Mouse (Mus musculus) cortical plate, adult 2 months (tissue): ENCODE measurements around the gene Zfp174. TPM values are rescaled to one million over a fixed set of nuclear protein-coding genes. Genes with fewer than 3 reads are reported as not detected.

Experiments
- H3K27ac ChIP-seq: fragments of 200-500 bp; 2 replicates; pipeline ENCODE4 v1.5.1; 2012; ENCODE audit warnings: low read length, control low read depth, inconsistent platforms; ENCODE audit not compliant: insufficient read depth
- H3K4me1 ChIP-seq: fragments of 200-500 bp; 2 replicates; pipeline ENCODE4 v1.6.1; 2011; ENCODE audit warnings: low read length; ENCODE audit not compliant: control insufficient read depth, insufficient read depth
- H3K4me3 ChIP-seq: fragments of 200-500 bp; 2 replicates; pipeline ENCODE4 v1.5.1; 2011; ENCODE audit warnings: mild to moderate bottlenecking, low read length, control low read depth; ENCODE audit not compliant: insufficient read depth
- CTCF ChIP-seq: fragments of 200-500 bp; IDR thresholded peaks from 2 replicates; pipeline ENCODE4 v1.5.1; 2011; ENCODE audit warnings: mild to moderate bottlenecking, control low read depth, low read length; ENCODE audit not compliant: insufficient read depth; ENCODE audit errors: extremely low read depth
- POLR2A ChIP-seq: fragments of 200-500 bp; IDR thresholded peaks from 2 replicates; pipeline ENCODE4 v1.6.1; 2011; ENCODE audit warnings: mild to moderate bottlenecking, low read length, control low read depth; ENCODE audit not compliant: insufficient read depth; ENCODE audit errors: extremely low read depth
- polyA plus RNA-seq: library from polyadenylated mRNA; depleted of rRNA; stranded (reverse); fragments of >200 nt; gene quantifications from 2 replicates; pipeline ENCODE4 v1.2.3, GENCODE M21; 2012

Zfp174 gene
- polyA plus RNA-seq, 1 experiment, result 3.4 TPM

DNA sequence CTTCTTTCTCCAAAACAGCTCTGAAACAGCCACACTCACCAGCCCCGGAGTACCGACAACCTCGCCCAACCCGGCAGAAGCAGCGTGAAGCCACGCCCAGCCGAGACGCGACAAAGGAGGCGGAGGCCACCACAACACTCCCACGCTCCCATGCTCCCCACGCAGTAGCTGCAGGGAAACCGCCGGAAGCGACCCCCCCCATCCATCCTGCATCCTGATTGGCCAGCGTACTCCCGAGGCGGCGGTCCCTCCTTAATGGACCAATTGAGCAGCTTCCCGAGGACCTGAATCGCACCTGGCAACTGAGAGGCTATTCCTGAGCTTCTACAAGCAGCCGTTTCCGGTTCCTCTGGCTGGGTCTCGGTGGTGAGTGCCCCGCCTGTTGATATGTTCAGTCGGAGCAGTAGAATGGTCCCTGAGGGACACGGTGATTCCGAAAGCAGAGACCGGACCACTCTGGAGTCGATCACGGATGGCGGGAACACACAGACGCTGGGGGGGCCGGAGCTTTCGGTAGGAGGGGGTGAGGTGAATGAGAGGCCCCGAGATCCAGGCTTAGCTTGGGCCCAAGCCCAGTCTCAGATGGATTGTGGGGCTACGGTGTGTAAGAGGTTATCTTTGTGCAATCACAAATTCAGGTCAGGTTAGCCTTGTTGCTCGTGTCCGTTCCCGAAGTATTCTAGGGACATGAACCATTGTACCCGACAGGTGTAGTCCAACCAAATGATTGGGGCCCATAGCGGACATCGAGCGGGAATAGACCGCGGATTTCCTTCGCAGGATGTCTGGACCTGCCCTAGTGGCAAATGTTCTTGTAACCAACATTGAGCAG is 25.4 kb downstream of the Zfp174 start, which contains the start of gene Naa60:
TSS of gene Naa60 (plus strand) at position 160 of the 832 bp plus-strand sequence.
- Histone ChIP-seq H3K27ac (no peak within 1 kb of the TSS), H3K4me1 (0 out of 2 replicates have a peak, but pooled peaks cover 1% of the 10 kb centered on the region), H3K4me3 (peak within 1 kb of the TSS; percentile 40)
- TF ChIP-seq POLR2A, result no peak; the same call in 1 of the 2 replicates
- TF ChIP-seq CTCF, result no peak

DNA sequence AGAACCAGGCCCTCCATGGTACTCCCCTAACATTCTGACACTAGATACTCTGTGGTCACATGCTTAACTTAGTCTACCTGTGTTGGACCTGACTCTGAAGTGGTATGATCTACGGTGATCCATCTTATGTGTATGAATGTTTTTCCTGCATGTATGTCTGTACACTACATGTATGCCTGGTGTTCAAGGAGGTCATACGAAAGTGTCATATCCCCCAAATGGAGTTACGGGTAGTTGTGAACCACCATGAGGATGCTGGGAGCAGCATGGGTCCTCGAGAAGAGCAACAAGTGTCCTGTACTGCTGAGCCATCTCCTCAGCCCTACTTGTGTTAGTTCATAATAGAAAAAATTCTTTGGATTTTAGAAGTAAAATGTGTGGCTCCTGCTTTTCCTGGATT is 29.3 kb downstream of the Zfp174 start:
- TF ChIP-seq CTCF (no peak), POLR2A (no peak)
- Histone ChIP-seq H3K27ac (no peak overlapping the region), H3K4me1 (peaks cover 1% of the 10 kb centered on the region; the same call in 1 of the 2 replicates), H3K4me3 (no peak overlapping the region)

DNA sequence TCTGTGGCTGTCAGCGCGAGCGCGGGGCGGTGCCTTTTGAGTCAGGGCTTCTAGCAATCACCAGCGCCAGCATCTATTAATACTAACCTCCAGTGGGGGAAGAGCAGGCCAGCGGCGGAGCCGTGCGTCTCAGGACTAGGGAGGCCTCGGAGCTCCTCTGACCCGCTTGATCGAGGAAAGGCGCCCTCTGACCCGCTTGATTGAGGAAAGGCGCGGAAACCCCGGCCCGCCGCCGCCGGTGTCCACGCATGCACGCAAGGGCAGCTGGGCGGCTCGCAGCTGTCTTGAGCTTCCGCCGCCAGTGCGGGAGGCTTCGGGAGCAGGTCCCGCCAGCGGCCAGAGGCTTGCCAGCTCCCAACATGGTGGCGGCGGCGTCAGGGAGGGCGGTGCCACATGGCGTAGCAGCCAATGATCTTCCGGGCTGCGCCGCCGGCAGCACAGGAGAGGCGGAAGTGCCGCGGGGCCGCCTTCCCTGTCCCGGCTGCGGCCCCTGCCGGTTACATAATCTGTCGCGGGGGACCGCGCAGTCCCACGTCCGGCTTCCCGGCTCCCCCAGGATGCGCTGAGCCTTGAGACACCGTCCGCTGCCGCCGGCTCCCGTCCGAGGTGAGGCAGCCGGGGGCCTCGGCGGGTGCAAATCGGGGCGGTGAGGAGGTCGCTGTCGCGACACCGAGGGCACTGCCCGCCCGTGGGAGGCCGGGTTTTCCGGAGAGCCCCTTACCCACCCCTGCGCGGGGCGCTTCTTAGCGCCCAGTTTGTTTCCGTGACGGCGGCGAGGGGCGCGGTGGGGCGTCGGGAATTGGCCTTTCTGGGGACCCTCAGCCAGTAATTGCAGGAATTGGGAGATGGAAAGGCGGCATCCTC is 37.4 kb downstream of the Zfp174 start, which contains the start of the genes Zfp597 and Gm20695:
TSS of gene Zfp597 (minus strand) at position 361 of the 864 bp plus-strand sequence.
TSS of gene Gm20695 (plus strand) at position 448 of the 864 bp plus-strand sequence.
- H3K4me1 ChIP-seq, result peaks cover 5% of the 10 kb centered on the region
- no peak for TF ChIP-seq CTCF
- 0 out of 2 replicates have a peak, but pooled peaks have one; percentile 52 for TF ChIP-seq POLR2A
- H3K4me3 ChIP-seq, result peak within 1 kb of the TSS; percentile 85
- H3K27ac ChIP-seq, result peak within 1 kb of the TSS; percentile 99

DNA sequence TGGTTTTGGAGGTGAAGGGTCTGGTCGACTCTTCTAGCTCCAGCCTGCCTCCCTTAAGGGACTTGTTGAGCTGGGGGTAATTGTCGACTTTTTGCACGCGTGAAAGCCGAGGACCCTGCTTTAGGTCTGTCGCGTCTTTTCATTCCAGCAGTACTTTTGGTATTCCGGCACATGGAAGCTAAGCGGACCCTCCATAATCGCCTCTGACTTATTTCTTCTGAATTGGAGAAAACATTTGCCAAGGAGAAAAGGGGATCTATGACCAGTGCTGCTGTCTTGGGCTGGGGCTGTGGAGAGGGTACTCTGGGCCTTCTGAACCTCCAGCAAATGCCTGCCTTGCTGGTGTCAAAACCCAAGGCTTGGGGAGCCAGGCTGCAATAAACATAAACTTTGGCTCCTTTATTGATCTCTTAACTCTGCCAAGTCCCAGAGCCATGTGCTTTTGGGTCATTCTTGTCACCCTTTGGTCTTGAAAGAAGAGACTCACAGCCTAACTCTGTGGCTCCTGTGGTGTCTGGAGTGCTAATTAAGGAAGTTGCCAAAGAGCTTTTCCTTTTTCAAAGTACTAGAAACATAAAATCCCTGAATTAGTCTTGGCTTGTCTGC is 38.1 kb downstream of the Zfp174 start:
- peak overlapping the region; percentile 85 for H3K4me3 ChIP-seq
- H3K27ac ChIP-seq, result peak overlapping the region; percentile 99
- peaks cover 5% of the 10 kb centered on the region for H3K4me1 ChIP-seq
- TF ChIP-seq CTCF, result no peak
- no peak for TF ChIP-seq POLR2A

DNA sequence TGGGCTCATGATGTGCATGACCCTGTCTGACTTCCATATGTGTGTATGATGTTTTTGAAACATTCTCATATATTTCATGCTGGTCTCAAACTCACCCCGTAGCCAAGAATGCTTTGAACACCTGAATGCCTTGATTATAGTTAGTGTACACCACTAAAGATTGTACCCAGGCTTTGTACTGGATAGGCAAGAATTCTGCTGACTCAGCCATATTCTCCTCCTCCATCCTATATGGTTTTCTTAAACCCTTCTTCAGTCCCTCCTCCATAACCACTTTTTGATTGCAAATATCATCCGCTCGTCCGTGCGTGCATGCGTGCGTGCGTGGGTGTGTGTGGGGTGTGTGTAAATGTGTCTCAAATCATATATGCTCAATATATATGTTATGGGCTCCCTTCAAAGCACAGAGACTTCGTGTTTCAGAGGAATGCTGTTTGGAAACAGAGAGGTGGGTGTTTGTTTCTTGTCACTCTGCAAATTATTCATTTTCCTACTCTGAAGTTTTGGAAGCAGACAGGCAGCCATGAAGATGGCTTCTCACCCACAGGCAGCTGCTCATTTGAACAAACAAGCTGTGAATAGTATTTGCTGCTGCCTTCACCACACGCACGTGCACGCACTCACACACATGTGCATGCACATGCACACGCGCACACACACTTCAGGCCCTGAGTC is 44.7 kb downstream of the Zfp174 start:
- no peak overlapping the region for H3K4me3 ChIP-seq
- TF ChIP-seq CTCF (no peak), POLR2A (no peak)
- H3K4me1 ChIP-seq, result peaks cover 3% of the 10 kb centered on the region; the same call in 1 of the 2 replicates
- H3K27ac ChIP-seq, result no peak overlapping the region

DNA sequence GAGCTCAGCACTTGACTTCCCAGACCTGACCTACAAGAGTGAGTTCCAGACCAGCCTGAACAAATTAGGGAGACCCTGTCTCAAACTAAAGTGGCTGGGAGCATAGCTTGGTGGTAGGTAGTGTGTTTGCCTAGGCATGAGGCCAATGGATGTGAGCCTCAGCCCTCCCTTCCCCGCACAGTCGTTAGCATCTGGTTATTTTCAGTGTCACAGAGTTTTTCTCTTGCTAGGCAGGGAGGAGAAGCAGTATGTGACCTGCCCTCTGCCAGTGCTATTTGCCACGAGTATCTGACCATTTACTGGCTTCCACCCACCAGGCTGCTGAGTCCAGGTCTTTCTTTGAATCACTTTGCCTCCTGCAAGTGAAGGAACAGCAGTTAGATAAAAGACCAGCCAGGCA is 46.7 kb downstream of the Zfp174 start:
- H3K4me3 ChIP-seq, result no peak overlapping the region
- no peak for TF ChIP-seq CTCF
- TF ChIP-seq POLR2A, result no peak
- H3K4me1 ChIP-seq, result peaks cover 3% of the 10 kb centered on the region; the same call in 1 of the 2 replicates
- no peak overlapping the region for H3K27ac ChIP-seq

DNA sequence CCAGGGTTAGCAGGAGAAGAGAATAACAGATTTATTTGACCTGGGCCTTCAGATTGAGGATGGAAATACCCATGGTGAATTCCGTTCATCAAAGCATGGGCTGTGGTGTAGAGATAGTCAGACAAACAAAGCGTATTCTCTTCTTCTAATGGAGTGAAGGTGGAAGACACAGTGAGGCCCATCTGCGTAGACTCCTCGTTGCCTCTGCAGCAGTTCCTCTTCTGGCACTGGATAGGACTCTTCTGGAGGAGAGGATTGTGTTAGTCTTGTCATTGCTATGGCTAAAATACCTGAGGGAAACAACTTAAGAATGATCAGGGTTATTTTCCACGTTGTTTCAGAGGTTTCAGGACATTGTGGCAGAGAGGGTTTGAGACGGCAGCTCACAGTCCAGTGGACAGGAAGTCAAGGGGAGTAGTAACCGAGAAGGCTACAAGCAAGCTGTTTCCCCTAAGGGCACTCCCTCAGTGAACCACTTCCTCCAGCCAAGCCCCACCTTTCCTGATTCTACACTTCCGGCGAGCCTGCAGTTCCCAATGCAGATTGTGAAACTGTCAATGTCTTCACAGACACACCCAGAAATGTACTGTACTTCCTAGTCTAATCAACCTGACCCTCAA is 48.2 kb downstream of the Zfp174 start:
- no peak for TF ChIP-seq CTCF
- no peak for TF ChIP-seq POLR2A
- peaks cover 3% of the 10 kb centered on the region; the same call in 1 of the 2 replicates for H3K4me1 ChIP-seq
- H3K27ac ChIP-seq, result no peak overlapping the region; the same call in 1 of the 2 replicates
- H3K4me3 ChIP-seq, result no peak overlapping the region

DNA sequence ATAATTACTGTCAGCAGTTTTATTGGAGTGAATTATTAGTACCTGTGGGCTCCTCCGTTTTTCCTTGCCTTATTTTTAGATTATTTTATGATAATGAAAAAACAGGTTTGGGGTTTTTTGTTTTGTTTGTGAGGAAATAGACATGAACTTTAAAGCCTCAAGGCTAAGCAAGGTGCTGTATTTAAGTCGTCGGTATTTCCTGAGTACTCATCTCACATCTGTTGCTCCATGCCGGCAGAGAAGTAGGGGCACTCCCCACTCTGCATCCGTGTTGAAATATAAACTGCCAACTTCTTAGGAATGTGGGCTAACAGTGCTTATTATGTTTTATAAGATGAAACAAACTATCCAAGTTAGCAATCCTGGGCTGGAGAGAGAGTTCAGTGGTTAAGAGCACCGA is 49.0 kb downstream of the Zfp174 start:
- TF ChIP-seq CTCF (no peak), POLR2A (no peak)
- no peak overlapping the region for H3K27ac ChIP-seq
- no peak overlapping the region for H3K4me3 ChIP-seq
- H3K4me1 ChIP-seq, result peaks cover 3% of the 10 kb centered on the region; the same call in 1 of the 2 replicates

DNA sequence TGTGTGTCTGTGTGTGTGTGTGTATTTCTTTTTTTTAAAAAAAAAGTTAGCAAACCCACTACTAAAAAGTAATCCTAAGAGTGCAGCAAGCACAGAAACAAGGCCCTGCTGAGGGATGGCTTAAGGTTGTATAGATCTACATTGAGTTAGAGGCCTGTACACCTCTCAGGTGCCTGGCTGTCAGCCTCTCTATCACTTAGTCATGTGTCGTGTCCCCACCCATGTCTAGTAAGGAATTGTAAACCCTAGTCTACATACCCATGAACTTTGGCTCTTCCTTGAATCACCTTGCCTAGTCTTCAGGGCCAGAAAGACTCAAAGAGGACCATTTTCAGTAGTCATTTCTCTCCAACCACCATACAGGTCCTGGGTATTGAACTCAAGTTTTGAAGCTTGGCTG is 49.5 kb downstream of the Zfp174 start:
- TF ChIP-seq POLR2A, result no peak
- no peak for TF ChIP-seq CTCF
- no peak overlapping the region for H3K4me3 ChIP-seq
- peaks cover 3% of the 10 kb centered on the region; the same call in 1 of the 2 replicates for H3K4me1 ChIP-seq
- H3K27ac ChIP-seq, result no peak overlapping the region
